Mouse (Mus musculus): ENCODE measurements around the gene Olig3. TPM values are rescaled to one million over a fixed set of nuclear protein-coding genes. Genes with fewer than 3 reads are reported as not detected.

Gene Olig3
- polyA plus RNA-seq, 1 experiment from 2014 or later = 26.3 TPM

DNA sequence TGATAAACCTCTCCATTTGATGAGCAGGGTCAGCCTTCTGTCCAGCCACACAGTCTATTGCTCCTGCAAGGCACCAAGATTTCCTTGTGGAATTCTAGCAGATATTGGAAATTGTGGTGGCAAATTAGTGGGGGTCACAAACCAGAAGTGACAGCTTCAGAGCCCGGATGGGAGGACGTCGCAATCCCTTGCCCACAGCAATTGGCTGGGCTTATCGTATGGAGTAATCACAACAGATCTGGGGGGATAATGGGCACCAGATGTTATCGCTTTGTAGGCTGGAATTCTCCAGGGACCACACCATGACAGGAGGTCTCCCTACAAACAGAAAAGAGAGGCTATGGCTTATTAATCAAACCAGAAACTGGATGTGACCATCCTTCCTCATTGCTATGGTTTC is 44.8 kb downstream of the Olig3 start:
- no peak overlapping the region for H3K9ac ChIP-seq
- 0 out of 2 replicates have a peak, but pooled peaks have one; percentile 4 for ATAC-seq (ENCODE audit: low read depth)
- no peak overlapping the region for H3K4me3 ChIP-seq
- H3K27ac ChIP-seq (replicated peaks) = no peak overlapping the region
- H3K4me2 ChIP-seq = no peak overlapping the region
- peaks cover 24% of the 10 kb centered on the region for H3K4me1 ChIP-seq (replicated peaks)
- peaks cover 46% of the 10 kb centered on the region for H3K27me3 ChIP-seq
- no peaks in the 10 kb centered on the region for H3K36me3 ChIP-seq
- WGBS = 16% methylated on average over 5 of the region's 5 CpGs
- no peaks in the 10 kb centered on the region for H3K9me3 ChIP-seq

DNA sequence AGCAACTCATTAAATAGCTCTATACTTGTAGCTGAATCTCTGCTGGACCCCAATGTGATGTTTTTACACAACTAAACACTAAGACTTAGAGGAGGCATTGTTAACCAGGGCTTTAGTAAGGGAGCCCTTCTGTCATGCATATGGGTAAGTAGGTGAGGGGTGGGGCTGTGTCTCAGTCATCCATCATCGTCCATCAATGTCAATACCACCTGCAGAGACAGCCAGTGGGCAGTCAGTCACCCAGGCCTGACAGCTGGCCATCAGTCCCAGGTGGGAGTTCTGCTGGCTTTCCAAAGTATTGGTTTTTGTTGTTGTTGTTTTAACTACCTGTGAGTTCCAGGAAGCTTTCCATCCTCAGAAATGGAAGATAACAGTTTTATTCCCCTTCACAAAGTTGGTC is 48.1 kb downstream of the Olig3 start:
- ATAC-seq (ENCODE audit: low read depth) = no peak
- no peaks in the 10 kb centered on the region for H3K36me3 ChIP-seq
- H3K4me2 ChIP-seq = no peak overlapping the region
- H3K27me3 ChIP-seq = peaks cover 54% of the 10 kb centered on the region
- H3K4me3 ChIP-seq = no peak overlapping the region
- whole genome bisulfite sequencing = 0% methylated on average over 1 of the region's 1 CpGs
- H3K4me1 ChIP-seq (replicated peaks) = peaks cover 7% of the 10 kb centered on the region
- H3K9ac ChIP-seq = no peak overlapping the region
- H3K9me3 ChIP-seq = no peaks in the 10 kb centered on the region
- no peak overlapping the region for H3K27ac ChIP-seq (replicated peaks)

GRCm38 (mm10) chr10:19405959-19406358 is 49.6 kb downstream of the Olig3 start:
- H3K9ac ChIP-seq = no peak overlapping the region
- peaks cover 5% of the 10 kb centered on the region for H3K4me1 ChIP-seq (replicated peaks)
- H3K27me3 ChIP-seq = peaks cover 56% of the 10 kb centered on the region
- no peaks in the 10 kb centered on the region for H3K9me3 ChIP-seq
- H3K36me3 ChIP-seq = no peaks in the 10 kb centered on the region
- WGBS = 88% methylated on average over 1 of the region's 1 CpGs
- no peak for ATAC-seq (ENCODE audit: low read depth)
- no peak overlapping the region for H3K27ac ChIP-seq (replicated peaks)
- H3K4me3 ChIP-seq = no peak overlapping the region
- no peak overlapping the region for H3K4me2 ChIP-seq

- no peaks in the 10 kb centered on the region for H3K36me3 ChIP-seq
- no peak overlapping the region for H3K27ac ChIP-seq (replicated peaks)
- H3K27me3 ChIP-seq = peaks cover 64% of the 10 kb centered on the region
- no peaks in the 10 kb centered on the region for H3K4me1 ChIP-seq (replicated peaks)
- no peak for ATAC-seq (ENCODE audit: low read depth)
- 89% methylated on average over 3 of the region's 3 CpGs for WGBS
- no peaks in the 10 kb centered on the region for H3K9me3 ChIP-seq
- no peak overlapping the region for H3K4me2 ChIP-seq
- H3K4me3 ChIP-seq = no peak overlapping the region
- H3K9ac ChIP-seq = no peak overlapping the region
These were observed 50.8 kb downstream of the Olig3 start for GRCm38 (mm10) chr10:19407168-19407567.

Other genes with a start within 250 kb of the Olig3 start
- 23.9 and 27.1 TPM in 2 replicates for gene Ifngr1, start 235.4 kb downstream of the Olig3 start, polyA plus RNA-seq (2015; fragmentation: Nextera tagmentation; extraction: Ambion mirVana)